Mouse (Mus musculus) liver, embryonic 14 days (tissue): ENCODE measurements around the gene Tnnc2. TPM values are rescaled to one million over a fixed set of nuclear protein-coding genes. Genes with fewer than 3 reads are reported as not detected.

Experiments used
- polyA plus RNA-seq: library from polyadenylated mRNA; depleted of rRNA; stranded (reverse); fragments of >200 nt; gene quantifications from 2 replicates; pipeline ENCODE4 v1.2.3, GENCODE M21; 2012; rRNA removed

Gene Tnnc2
- 0.45 and 15.8 TPM in 2 replicates for polyA plus RNA-seq

DNA sequence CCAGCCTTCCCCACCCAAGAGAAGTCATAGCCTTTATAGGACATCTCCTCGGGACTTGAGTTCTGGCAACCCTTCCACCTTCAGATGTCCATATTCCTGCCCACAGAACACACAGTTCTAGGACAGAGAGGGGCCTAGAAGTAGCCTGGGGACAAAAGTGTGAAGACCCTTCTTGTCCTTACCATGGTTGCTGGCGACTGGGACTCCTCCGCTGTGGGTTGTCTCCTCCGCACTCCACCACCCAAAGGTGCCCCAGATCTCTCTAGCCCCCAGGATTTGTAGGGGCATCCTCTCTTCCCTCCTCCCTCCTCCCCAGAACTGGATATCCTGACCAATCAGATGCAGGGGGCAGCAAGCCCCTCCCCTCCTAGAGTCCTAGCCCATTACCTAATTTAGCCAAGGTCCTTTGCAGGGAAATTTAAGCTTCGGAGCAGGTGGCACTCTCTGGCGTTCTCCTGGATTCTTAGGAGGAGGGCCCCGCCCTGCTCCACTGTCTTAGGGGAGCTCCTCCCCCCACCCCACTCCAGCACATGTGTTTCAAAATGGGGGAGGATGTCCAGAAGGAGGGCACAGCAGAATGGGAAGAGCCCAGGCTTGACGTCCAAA is at the start of gene Tnnc2:
Tnnc2 (minus strand) TSS at position 487 of the 606 bp plus-strand sequence.

DNA sequence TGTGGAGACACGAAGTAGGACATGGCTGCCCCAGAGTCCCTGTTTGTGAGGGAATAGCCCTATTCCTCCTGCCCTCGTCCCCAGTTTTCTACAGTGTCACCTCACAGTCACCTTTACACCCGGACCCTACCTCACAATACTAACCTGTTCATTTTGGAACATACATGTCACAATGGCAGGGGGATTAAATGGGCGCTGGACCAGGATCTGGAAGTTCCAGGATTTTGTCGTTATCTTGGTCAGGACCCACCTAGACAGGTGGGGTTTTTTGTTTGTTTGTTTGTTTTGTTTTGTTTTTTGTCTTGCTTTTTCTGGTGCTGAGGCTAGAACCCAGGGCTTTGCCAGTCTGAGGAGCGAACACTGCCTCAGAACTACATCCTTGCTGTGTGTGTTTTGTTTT is 48.7 kb upstream of the Tnnc2 start, which contains the start of gene Spata25:
Spata25 (minus strand) TSS at position 101 of the 400 bp plus-strand sequence.

DNA sequence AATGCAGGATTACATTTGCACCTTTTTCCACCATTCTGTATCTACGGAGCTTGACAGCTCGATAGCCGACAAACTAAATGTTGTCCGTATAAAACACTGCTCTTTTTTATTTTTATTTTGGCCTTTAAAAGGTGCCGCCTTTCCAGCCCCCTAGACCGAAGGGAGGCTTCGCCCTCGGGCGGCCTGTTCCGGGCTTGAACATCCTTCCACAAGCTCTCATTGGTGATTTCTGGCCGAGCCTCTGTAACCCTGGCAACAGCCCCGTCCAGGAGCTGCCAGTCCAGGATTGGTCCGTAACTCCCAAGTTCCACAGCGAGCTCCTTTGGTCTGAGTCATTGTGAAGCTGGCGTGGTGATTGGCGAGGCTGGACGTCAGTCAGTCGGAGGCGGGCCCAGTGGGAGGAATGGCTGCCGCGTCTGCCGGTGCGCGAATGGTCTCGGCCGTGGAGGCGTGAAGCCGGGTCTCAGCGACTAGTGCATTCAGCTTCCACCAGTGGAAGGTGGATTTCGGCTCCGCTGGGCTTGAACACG is 42.9 kb upstream of the Tnnc2 start, which contains the start of gene Zswim1:
Zswim1 (plus strand) TSS at position 51 of the 530 bp plus-strand sequence.

DNA sequence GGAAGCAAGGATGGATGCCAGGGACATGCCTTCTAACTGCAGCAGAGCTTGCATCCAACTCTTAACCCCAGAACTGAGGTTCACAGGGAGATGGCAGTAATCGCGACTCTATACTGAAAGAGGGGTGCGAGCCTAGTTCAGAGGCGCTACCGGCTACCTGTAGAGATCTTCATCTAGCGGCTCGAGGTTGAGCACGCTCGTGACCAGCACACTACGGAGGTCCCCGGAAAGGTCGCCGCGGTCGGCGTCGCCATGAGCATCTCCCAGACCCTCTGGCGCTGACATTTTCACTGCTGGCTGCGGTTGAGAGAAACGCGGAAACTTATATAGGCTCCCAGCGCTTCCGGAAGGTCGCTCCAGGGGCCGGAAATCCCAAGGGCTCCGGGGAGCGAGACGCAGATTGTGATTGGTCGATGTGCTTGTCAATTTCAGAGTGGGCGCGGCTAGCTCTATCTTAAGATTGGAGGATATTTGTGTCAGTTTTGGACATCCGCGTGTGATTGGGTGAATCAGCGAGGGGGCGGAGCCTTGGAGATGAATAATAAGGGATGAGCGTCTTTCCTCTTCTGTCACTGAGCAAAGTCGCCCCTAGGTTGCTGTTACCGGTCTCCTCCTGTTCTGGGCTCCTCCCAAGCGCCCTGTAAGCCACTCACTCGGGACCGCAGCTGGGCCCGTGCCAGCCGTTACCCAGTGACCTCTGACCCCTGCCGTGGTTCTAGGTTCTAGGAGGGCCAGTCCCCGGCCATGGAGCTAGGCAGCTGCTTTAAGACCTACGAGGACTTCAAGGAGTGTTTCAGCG is 25.0 kb upstream of the Tnnc2 start, which contains the start of the genes Acot8 and Zswim3:
Acot8 (minus strand) TSS at position 350 of the 799 bp plus-strand sequence.
Zswim3 (plus strand) TSS at position 566 of the 799 bp plus-strand sequence.

DNA sequence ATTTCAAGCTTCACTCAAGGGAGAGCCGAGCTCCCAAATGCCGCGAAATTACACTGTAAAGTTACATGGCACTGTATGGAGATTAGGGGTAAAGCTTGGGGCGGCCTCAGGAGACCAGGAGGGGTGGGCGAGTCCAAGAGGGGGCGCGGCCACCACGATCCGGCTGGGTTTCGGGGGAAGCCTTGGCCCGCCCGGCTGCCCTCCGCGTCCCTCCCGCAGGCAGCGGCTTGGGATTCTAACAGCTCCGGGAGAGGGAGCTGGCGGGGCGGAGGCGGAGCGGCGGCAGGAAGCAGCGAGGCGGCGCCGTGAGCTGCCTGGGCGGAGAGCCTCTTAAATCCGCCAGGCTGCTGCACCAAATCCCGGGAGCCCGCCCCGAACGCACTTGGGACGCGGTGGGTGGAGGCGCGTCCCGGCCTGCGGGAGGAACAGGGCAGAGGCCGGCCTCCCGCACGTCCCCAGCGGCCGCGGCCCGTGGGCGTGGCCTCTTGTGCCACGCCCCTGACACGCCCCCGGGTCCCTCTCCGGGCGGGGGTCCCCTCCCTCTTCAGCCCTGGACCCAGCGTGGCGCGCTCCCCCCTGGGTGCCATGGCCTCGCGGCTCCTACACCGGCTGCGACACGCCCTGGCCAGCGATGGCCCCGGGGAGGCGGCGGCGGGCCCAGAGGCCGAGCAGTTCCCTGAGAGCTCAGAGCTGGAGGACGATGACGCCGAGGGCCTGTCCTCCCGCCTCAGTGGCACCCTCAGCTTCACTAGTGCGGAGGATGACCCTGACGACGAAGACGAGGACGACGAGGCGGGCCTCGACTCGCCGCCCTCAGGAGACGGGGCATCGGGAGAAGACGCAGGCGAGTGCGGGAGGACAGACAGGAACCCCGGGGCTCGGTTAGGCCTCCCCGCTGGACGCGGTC is 6.0 kb upstream of the Tnnc2 start, which contains the start of gene Snx21:
Snx21 (plus strand) TSS at position 343 of the 907 bp plus-strand sequence.

DNA sequence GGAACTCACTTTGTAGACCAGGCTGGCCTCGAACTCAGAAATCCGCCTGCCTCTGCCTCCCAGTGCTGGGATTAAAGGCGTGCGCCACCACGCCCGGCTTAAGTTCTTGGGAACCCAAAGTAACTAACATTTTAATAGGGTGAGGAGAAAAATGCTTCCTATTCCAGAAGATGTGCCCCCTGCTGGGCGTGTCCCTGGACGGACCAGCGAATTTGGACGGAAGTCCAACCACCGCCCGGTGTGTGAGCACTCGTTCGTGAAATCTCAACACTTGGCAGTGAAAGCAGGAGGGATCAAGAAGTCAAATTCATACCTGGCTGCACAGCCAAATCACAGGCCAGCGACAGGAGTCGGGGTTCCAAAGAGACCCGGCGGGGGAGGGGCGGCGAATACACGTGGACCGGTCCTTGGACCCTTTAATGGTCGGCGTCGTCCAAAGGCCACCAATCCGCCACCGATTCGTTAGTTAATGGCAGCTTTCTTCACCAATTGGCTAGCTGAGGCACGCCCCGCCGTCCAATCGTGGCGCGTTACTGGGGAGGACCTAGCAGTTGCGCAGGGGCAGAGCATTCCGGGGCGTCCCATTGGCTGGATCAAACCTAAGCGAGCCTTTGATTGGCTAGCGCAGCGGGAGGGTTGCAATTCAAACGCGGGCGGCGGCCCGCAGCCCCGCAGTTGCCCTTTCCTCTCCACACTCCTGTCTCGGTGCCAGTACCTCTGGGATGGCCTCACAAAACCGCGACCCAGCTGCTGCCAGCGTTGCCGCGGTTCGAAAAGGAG is 10.3 kb downstream of the Tnnc2 start, which contains the start of gene Ube2c:
Ube2c (plus strand) TSS at position 641 of the 780 bp plus-strand sequence.

DNA sequence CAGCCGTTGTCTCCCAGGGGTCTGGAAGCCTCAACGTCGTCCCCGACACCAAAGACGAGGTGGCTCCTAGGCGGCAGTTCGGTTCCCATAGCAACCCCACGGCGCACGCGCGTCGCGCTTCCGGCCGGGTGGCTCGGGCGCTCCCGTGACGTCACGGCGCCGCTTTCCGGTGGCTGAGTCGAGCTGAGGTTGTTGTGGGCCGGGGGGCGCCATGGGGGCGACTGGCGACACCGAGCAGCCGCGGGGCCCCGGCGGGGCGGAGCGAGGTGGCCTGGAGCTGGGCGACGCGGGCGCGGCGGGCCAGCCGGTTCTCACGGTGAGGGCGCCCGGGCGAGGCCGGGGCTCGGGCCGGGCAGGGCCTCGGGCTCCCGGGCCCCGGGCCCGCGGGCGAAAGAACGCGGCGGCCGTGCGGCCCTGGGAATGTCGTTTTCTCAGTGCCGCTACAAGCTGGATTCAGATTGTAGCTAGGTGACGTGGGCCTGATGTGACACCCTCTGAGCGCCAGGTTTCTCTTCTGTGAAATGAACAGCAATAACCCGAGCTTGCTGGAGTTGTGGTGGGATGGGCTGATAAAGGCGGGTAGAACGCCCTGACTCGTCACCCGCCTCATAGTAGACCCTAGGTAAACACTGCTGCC is 33.8 kb downstream of the Tnnc2 start, which contains the start of the genes Wfdc3 and Dnttip1:
Wfdc3 (minus strand) TSS at position 89 of the 637 bp plus-strand sequence.
Dnttip1 (plus strand) TSS at position 141 of the 637 bp plus-strand sequence.

Other genes starting within 250 kb of the Tnnc2 start
- gene Wfdc2, start 217.6 kb downstream of the Tnnc2 start, polyA plus RNA-seq: 0.70 and 1.2 TPM in 2 replicates
- gene Spint3, start 206.5 kb downstream of the Tnnc2 start, polyA plus RNA-seq: not detected in 2 replicates
- 0.07 TPM in 1 of 2 replicates, not detected in the other for gene Wfdc6a, start 194.5 kb downstream of the Tnnc2 start, polyA plus RNA-seq
- not detected in 2 replicates for gene Eppin, start 186.4 kb downstream of the Tnnc2 start, polyA plus RNA-seq
- not detected in 2 replicates for gene Wfdc6b, start 166.4 kb downstream of the Tnnc2 start, polyA plus RNA-seq
- gene Wfdc8, start 166.3 kb downstream of the Tnnc2 start, polyA plus RNA-seq: not detected in 2 replicates
- not detected in 2 replicates for gene Wfdc16, start 141.2 kb downstream of the Tnnc2 start, polyA plus RNA-seq
- gene Wfdc10, start 123.9 kb downstream of the Tnnc2 start, polyA plus RNA-seq: not detected in 2 replicates
- gene Wfdc9, start 123.4 kb downstream of the Tnnc2 start, polyA plus RNA-seq: not detected in 2 replicates
- gene Wfdc11, start 105.9 kb downstream of the Tnnc2 start, polyA plus RNA-seq: not detected in 2 replicates
- gene Wfdc13, start 94.9 kb downstream of the Tnnc2 start, polyA plus RNA-seq: not detected in 2 replicates
- gene Spint4, start 81.5 kb downstream of the Tnnc2 start, polyA plus RNA-seq: not detected in 2 replicates
- gene Spint5, start 64.7 kb downstream of the Tnnc2 start, polyA plus RNA-seq: not detected in 2 replicates
- gene Wfdc3, start 34.0 kb downstream of the Tnnc2 start, polyA plus RNA-seq: 1.6 and 1.7 TPM in 2 replicates
- gene Dnttip1, start 34.0 kb downstream of the Tnnc2 start, polyA plus RNA-seq: 26.6 and 27.2 TPM in 2 replicates
- gene Ube2c, start 10.1 kb downstream of the Tnnc2 start, polyA plus RNA-seq: 386 and 491 TPM in 2 replicates
- gene Snx21, start 5.9 kb upstream of the Tnnc2 start, polyA plus RNA-seq: 2.3 and 2.4 TPM in 2 replicates
- gene Acot8, start 24.9 kb upstream of the Tnnc2 start, polyA plus RNA-seq: 19.0 and 20.4 TPM in 2 replicates
- 2.2 and 2.4 TPM in 2 replicates for gene Zswim3, start 25.1 kb upstream of the Tnnc2 start, polyA plus RNA-seq
- 1.8 and 2.2 TPM in 2 replicates for gene Zswim1, start 42.7 kb upstream of the Tnnc2 start, polyA plus RNA-seq
- gene Spata25, start 48.6 kb upstream of the Tnnc2 start, polyA plus RNA-seq: 0.05 TPM in 1 of 2 replicates, not detected in the other
- 58.4 and 71.2 TPM in 2 replicates for gene Ctsa, start 52.9 kb upstream of the Tnnc2 start, polyA plus RNA-seq
- gene Neurl2, start 53.5 kb upstream of the Tnnc2 start, polyA plus RNA-seq: 0.88 and 0.89 TPM in 2 replicates
- gene Pltp, start 77.7 kb upstream of the Tnnc2 start, polyA plus RNA-seq: 6.8 and 8.1 TPM in 2 replicates
- gene Pcif1, start 99.3 kb upstream of the Tnnc2 start, polyA plus RNA-seq: 17.5 and 19.0 TPM in 2 replicates
- gene Zfp335, start 131.8 kb upstream of the Tnnc2 start, polyA plus RNA-seq: 7.7 and 8.5 TPM in 2 replicates
- 0.85 and 0.92 TPM in 2 replicates for gene Mmp9, start 160.8 kb upstream of the Tnnc2 start, polyA plus RNA-seq
- gene Slc12a5, start 180.8 kb upstream of the Tnnc2 start, polyA plus RNA-seq: 0.36 and 0.44 TPM in 2 replicates